Mouse (Mus musculus) mouse embryonic stem cell (cell line): Measurements from ENCODE around the gene Pbld2.

Experiments used
- in situ Hi-C, 2 experiments: fragments of 300-500 bp; cut with MboI; formaldehyde crosslinking; loops; 1 replicate in 1 of 2; 3 replicates in 1 of 2; pipeline ENCODE4 v1.14.3; 2019 to 2020; ENCODE audit warnings: low sequenced_read_pairs in 2 of 2, low pct_unique_long_range_greater_than_20kb in 1 of 2, mixed read lengths in 1 of 2; ENCODE audit not compliant: unreplicated experiment in 1 of 2

Gene Pbld2

DNA sequence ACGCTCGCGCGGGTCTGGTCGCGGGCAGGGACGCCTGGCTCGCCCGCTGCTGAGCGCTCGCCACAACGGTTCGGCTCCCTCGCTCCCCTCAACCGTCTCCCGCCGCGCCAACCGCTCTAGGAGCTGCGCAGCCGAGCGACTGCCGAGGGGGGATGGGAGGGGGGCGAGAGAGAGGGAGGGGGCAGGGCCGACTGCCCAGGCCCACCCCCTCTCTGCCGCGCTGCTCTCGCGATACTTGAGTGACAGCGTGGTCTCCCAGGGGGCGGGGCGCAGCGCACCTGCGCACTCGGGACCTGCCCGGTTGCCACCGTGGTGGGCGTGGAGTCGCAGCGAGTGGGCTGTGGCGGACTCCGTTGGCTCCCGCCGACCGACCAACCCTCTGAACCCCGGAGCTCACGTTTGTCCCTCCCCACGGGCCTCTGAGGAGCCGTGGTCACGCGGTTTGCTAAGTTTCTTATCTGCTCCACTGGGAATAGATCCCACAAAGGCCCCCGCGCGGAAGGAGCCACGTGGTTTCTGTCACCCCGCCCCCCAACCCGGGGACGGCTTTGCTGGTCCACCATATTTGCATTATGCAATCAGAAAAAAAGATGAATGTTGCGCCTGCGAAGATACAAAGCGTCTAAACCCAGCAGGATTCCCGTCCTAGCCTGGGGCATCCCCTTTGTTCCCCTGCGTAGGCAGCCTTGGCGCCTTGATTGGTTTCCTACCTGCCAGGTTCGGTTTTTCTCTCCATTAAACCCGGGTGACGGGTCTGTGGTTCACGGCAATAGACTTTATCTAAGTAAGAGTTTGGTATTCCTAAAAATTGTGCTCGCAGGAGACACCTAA lies at the start of gene Pbld2, which contains the start of gene Hnrnph3:
Gene Pbld2 (plus strand): TSS at position 567 of the 831 bp plus-strand sequence.
Gene Hnrnph3 (minus strand): TSS at position 469 of the 831 bp plus-strand sequence.
- in situ Hi-C loops, result no loop called here

DNA sequence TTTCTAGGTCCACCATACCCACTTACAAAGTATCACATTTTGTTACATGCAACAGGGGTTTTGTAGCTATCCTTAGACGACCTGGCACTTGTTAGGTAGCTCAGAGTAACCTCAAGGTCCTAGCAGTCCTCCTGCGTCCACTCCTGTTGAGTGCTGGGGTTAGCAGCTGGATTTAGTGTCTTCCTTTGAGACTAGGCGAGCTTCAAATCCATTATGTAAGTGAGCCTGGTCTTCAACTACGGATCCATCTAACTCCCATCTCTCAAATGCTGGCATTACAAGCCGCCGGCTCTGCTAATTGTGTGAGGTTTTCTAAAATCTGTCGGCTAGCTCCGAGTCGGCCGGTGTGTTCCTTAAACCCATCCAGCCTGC lies 44.5 kb upstream of the Pbld2 start:
- in situ Hi-C loops, result loop anchor here in 1 of 2 experiments (10.0 kb wide), 1 partner anchor 85 kb away; the partner anchor contains the start of gene Pbld1

DNA sequence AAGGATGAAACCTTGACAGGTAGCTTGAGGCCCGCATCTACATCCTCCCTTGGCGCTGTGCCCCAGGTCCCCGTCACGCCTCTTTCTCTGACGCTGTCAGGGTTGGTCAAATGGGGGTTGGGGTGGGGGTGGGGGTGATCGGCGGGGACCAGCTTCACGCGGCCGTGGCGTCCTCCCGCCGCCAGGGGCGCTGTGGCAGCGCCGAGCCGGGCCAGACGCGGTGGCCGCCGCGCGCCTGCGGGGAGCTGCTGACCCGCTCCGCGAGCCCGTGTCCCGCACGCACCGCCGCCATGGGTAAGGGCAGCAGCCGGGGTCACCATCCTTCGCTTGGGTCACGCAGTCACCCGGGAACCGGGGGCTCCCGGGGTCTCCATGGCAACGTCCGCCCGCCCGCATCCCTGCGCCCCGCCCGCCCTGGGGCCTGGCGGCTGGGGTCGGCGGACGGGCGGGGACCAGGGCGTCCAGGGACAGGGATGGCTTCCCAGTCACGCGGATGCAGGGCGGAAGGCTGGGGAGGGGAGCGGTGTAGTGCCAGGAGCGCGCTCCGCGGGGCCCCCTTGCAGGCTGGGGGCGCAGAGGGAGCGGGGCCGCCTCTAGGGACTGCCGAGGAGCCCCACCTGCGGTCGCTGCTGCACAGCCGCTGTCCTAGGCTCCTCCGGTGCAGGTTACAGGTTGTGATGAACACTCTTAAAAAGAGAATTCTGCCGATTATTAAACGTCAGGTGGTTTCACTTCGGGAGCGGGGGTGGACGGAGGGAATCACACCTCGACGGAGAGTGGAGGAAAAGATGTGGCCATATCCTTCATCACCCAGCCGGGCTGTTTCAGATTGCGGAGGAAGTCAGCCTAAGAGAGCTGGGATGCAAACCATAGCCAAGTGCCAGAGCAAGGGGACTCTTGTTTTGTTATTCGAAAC lies 43.8 kb upstream of the Pbld2 start, which contains the start of gene Rufy2:
Gene Rufy2 (plus strand): TSS at position 185 of the 916 bp plus-strand sequence.
- in situ Hi-C loops, result loop anchor here in 1 of 2 experiments (10.0 kb wide), 1 partner anchor 85 kb away; the partner anchor contains the start of gene Pbld1

DNA sequence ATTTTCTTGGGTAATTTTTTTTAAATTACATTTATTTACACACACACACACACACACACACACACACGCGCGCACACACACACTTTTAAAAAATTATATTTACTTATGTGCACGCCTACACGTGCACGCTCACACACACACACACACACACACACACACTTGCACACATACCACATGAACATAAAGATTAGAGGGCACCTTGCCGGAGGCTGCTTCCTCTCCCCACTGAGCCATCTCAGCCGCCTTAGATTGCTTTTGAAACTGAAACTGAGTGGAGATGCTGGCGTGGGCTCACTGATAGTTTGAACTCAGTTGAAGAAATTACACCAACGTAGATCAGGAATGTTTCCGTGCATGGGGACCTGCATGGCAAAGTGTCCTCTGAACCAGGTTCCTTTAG lies 40.0 kb upstream of the Pbld2 start:
- in situ Hi-C loops, result loop anchor here in 1 of 2 experiments (10.0 kb wide), 1 partner anchor 81 kb away; the partner anchor contains the start of gene Pbld1

DNA sequence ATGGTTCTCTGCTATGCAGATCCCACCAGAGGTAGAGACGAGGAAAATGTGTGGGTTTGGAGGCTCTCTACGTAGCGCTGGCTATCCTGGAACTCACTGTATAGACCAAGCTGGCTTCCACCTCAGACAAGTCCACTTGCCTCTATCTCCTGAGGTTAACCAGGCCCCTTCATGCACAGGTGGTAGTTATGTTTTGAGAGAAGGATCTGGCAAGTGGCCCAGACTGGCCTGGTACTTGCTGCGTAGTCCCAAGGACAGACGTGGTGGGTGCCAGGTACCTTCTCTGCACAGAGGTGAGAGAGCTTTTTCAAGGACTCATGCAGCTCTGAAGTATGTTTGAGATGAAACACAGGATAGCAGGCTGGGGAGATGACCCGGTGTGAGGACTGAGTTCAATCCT lies 39.6 kb upstream of the Pbld2 start:
- in situ Hi-C loops, result loop anchor here in 1 of 2 experiments (10.0 kb wide), 1 partner anchor 80 kb away; the partner anchor contains the start of gene Pbld1

DNA sequence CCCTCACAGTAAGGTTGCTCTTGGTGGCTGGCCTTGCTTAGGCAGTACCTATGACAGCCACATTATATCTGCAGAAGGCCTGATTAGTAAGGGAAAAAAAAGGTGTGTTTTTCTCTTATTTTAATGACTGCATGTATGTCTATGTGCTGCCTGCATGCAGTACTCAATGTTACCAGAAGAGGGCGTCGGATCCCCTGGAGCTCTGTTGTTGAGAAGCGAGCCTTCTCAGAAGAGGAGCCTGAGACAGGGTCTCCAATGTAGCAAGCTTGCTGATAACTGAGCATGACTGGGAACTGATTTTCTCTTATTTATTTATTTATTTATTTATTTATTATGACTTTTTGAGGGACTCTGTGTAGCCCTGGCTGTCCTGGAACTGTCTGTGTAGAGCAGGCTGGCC lies 36.8 kb upstream of the Pbld2 start:
- in situ Hi-C loops, result loop anchor here in 1 of 2 experiments (10.0 kb wide), 1 partner anchor 77 kb away; the partner anchor contains the start of gene Pbld1

DNA sequence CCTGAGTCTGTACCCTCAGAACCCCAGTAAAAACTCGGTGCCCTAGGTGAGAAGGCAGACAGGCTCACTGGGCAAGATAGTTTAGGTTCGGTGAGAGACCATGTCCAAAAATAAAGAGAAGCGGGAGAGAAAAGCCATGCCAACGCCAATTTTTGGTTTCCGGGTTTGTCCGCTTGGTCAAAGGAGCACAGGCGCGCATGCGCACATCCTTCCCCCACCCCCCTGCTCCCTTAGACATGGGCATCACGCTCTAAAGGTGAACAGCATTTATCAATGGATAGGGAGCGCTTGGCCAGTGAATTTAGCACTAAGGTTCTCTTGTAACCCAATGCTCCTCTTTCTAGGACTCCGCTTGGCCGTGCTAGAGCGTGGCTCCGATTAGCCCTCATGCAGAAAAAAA lies 33.5 kb upstream of the Pbld2 start:
- in situ Hi-C loops, result no loop called here

DNA sequence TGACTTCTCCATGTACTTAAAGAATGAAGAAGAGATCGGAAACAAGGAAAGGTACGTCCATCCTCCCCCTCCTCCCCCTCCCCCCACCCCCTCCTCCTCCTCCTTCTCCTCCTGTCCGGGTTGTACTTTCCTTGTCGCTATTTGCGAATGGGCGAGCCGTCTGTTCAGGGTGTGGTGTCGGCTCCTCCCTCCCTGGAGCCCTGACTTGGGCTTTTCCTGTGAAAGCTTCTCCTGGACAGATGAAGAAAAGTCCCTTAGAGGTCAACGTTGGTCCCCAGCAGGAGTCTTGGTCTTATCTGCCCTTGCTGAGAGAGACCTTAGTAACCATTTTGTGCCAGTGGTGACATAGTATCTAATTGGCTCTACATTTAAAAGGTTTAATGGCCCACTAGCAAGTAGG lies 30.1 kb upstream of the Pbld2 start:
- in situ Hi-C loops, result no loop called here

DNA sequence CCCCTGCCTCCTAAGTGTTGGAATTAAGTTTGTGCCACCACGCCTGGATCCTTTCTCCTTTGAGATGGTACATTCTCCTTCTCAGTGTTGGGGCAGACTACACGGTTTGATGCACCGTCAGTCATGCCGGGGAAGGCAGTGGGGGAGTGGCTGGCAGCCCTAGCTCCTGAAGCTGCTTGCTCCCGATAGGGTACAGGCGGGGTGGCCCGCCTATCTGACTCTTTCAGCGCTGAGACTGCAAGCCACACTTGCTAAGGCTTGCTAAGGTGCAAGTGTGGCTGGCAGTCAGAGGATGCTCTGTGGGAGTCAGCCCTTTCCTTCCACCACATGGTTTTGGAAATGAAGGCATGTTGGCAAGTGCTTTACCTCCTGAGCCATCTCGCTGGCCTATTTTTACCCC lies 23.5 kb upstream of the Pbld2 start:
- in situ Hi-C loops, result no loop called here

DNA sequence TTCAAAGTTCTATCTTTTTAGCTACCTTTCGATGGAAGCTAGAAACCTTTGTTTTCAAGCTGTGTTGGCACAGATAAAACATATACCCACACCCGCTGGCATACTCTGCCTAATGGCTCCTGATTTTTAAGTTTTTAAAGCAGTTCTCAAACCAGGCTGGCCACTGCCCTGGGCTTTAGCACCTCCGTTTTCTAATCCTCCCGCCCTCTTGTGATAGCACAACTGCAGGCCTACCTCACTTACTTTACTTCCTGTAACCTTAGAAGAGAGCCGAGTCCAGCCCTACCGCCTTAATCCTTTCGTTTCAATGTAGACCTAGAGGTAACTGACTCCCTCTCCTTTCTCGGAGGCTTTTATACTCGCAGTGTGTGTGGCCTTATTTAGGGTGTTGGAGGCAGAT lies 20.9 kb upstream of the Pbld2 start:
- in situ Hi-C loops, result no loop called here

DNA sequence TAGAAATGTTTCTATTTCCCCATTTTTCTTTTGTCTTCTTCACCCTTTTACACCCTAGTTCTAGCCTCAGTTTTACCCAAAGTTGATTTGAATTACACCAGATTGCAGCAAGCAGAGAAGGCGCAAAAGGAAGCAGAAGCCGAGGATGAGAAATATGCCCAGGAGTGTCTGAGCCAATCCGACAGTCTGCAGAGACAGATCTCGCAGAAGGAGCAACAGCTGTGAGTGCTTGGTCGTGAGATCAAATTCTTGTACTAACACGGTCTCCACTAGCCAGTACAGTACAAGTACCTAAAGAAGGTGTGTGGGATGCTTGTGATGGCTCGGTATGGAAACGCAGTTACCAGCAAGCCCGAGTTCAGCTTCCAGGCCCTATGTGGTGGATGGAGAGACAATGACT lies 19.6 kb upstream of the Pbld2 start:
- in situ Hi-C loops, result no loop called here

DNA sequence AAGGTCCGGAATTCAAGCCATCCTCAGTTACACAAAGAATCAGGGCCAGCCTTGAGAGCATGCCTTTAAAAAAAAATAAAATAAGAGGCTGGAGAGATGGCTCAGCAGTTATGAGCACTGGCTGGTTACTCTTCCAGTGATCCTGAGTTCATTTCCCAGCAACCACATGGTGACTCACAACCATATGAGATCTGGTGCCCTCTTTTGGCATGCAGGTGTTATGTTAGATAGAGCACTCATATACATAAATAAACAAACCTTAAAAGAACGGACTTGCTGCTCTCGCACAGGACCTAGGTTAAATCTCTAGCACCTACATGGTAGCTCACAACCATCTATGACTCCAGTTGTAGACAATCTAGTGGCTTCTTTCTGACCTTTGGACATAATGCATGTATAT lies 15.9 kb upstream of the Pbld2 start:
- in situ Hi-C loops, result no loop called here

DNA sequence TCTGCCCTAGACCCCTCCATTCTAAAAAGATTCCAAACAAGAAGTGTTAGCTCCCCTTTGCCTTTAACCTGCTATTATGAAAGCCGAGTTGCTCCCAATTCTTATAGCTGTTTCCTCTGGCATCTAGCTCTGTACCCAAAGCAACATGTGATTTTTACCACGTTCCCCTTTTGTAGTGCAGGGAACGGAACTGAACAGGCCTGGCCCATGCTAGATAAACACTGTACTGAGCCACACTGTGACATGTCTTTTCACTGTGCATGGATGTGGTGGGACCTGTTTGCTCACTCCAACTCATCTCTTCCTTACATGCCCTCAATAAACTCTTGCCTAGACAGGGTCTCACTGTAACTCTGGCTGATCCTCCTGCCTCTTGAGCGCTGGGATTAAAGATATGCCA lies 13.8 kb upstream of the Pbld2 start:
- in situ Hi-C loops, result no loop called here

DNA sequence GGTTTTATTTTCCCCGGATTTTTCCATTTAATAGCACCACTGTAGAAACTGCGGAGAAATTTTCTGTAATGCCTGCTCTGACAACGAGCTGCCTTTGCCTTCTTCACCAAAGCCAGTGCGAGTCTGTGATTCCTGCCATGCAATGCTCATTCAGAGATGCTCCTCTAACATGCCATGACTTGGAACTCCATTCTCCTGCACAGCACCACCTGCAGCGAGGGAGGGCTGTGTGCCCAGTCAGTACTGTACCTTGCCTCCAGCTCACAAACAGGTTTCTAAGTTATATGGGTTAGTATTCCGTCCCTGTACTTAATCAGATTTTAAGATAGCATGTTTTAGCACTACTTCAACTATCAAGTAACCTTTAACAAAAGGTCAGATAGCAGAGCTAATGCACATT lies 12.6 kb upstream of the Pbld2 start:
- in situ Hi-C loops, result no loop called here

DNA sequence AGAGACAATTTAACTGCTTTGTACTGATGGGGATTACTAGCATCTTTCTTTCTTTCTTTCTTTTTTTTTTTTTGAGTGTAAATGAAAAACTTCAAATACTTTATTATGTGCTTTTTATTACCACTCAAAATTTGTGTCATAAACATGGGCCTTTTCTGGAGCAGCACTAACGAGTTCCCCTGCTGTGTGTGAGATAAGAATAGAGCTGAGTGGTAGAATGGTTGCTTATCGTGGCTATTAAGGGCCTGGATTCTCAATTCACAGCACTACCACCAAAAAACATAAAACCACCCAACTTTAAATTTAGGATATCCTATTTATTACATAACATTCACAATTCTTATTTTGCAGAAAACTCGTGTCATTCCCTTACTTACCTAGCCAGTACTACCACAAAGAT lies 10.6 kb upstream of the Pbld2 start:
- in situ Hi-C loops, result no loop called here

DNA sequence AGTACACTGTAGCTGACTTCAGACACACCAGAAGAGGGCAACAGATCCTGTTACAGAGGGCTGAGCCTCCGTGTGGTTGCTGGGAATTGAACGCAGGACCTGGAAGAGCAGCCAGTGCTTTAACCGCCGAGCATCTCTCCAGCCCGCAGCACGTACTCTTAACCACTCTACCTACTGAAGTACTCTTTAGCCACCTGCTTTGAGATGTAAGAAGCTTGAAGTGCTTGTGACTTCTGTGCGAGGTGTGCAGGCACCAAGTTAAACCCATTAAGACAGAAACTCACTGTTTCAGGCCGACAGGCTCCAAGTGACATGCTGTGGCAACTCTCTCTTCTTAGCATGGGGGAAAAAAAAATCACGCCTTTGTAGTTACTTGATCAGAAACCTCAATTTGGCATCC lies 9.9 kb upstream of the Pbld2 start:
- in situ Hi-C loops, result no loop called here

DNA sequence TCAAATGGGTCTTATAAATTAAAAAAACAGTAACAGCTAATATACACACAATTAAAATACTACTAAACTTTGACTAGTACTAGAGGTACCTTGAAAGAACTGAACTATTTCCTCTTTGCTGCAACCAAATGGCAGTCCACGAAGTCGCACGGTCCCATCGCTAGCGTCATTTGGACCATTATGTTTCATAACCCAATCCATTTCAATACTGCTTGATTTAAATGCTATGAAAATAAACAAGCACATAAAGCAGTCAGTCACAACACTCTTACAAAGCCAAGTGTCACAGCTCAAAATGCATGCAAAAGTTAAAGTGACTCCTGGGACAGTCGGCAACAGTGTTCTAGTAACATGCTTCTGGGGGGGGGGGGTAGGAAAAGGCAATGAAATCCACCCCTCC lies 4.8 kb upstream of the Pbld2 start:
- in situ Hi-C loops, result no loop called here

DNA sequence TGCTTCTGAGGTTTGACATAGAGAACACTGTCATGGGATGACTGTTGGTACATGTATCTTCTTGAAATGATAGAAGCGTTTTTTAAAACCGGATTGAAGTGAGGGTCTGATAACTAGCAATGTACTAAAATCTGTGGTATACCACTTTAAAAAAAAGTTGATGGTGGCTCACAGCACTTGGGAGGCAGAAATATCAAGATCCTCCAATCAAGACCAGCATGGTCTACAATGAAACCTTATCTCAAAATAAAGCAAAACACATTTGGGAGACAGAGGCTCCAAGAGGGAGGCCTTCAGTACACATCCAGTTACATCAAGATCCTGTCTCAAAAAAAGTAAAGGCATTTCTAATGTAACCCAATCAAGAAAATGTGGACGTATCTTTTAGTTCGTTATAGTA lies 2.4 kb upstream of the Pbld2 start:
- in situ Hi-C loops, result no loop called here

DNA sequence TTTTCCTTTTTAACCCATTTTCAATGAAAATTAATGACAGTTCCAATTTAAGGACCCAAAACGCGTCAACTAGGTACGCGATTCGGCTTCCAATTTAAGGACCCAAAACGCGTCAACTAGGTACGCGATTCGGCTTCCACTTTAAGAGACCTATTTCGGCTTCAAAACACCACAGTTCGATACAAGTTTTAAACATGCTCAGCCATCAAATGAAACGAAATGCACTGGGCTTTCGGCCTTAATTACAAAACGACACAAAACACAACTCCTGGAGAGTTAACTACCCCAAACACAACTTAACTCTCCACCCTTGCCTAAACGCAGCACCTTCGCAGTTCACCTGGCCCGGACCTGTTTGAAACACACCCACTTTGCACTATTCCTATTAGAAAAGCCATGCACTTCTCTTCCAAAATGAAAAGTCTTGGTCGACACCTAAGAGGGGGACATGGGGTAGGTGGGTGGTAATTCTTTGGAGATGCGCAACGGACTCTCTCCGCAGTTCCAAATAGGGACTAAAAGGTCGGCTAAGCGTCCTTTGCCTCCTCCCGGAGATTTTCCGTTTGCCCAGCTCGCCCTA lies 1.5 kb upstream of the Pbld2 start:
- in situ Hi-C loops, result no loop called here
